Comparison of ENCODE assay signal across 7 mouse cellular contexts in the genomic region with DNA sequence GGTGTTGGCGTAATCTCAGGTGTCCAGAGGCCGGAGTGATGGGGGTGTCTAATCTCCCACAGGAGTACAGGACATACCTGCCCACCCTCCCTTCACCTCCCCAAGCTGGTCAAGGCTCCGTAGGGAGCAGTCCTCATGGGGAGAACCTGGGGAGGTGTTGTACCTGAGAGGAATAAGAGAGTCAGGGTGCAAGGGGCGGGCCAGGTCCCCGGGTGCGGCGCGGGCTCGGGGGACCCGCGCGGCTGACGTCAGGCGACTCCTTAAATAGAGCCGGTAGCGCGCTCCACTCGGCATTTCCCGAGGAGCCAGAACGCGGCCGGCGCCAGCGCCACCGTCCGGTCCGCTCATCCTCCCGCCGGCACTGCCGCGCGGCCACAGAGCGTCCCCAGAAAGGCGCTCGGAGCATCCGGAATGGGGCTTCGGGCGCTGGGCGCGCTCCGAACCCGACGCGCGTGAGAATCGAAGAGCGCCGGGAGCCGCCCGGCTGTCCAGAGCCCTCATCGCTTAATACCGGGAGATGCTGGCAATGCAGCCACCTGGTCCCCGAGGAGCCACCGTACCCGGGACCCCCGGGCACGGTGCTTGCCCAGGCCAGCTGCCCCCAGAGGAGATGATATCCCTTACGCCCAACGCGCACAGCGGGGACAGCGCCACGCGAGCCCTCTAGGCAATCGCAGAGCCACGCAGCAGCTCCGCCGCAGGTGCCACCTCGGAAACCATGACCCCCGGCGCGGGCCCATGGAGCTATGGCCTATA. TPM values are rescaled to one million over a fixed set of nuclear protein-coding genes. Genes with fewer than 3 reads are reported as not detected.
DNase-seq lines count a peak whose midpoint lies in the region; ATAC-seq and TF ChIP-seq lines count a peak whose summit lies in the region.

No protein-coding gene starts in this region.

- no peak for TF ChIP-seq CTCF in liver, postnatal 0 days (IDR thresholded peaks at IDR 0.05; ENCODE audit: low read depth)

- H3K4me2 ChIP-seq in liver, postnatal 0 days (ENCODE audit: low read depth, low read length): no peak overlapping the region
- peak overlapping the region; percentile 76 for H3K4me2 ChIP-seq in hindbrain, embryonic 14.5 days (replicated peaks)
- peak overlapping the region; percentile 36 for H3K4me2 ChIP-seq in stomach, embryonic 14.5 days (replicated peaks; ENCODE audit: low read depth, low read length)

- no peaks in the 10 kb centered on the region for H3K36me3 ChIP-seq in liver, postnatal 0 days (replicated peaks; ENCODE audit: insufficient read depth, low read length)
- H3K36me3 ChIP-seq in hindbrain, embryonic 14.5 days (replicated peaks; ENCODE audit: control insufficient read depth, insufficient read depth): no peaks in the 10 kb centered on the region
- H3K36me3 ChIP-seq in stomach, embryonic 14.5 days (ENCODE audit: control insufficient read depth, insufficient read depth, low read length): no peaks in the 10 kb centered on the region

- H3K27ac ChIP-seq in liver, postnatal 0 days (ENCODE audit: low read depth): no peak overlapping the region
- H3K27ac ChIP-seq in hindbrain, embryonic 14.5 days: no peak overlapping the region
- H3K27ac ChIP-seq in stomach, embryonic 14.5 days (ENCODE audit: low read length): no peak overlapping the region

- no peaks in the 10 kb centered on the region for H3K9me3 ChIP-seq in liver, postnatal 0 days (ENCODE audit: low read length)
- no peaks in the 10 kb centered on the region for H3K9me3 ChIP-seq in hindbrain, embryonic 14.5 days (ENCODE audit: control insufficient read depth, low read length)
- no peaks in the 10 kb centered on the region for H3K9me3 ChIP-seq in stomach, embryonic 14.5 days (ENCODE audit: control insufficient read depth, low read depth, low read length)

- DNase-seq in liver: peak; percentile 4
- no peak for DNase-seq in liver, postnatal 0 days
- peak; percentile 33 for DNase-seq in embryo, embryonic 9.5 days (ENCODE audit: extremely low spot score)
- DNase-seq in hindbrain, embryonic 14.5 days (ENCODE audit: low spot score): peak; percentile 65
- no peak for DNase-seq in gastrocnemius, adult 18-20 months (ENCODE audit: low spot score)

- peaks cover 28% of the 10 kb centered on the region for H3K27me3 ChIP-seq in liver, postnatal 0 days (ENCODE audit: insufficient read depth, low read length)
- H3K27me3 ChIP-seq in hindbrain, embryonic 14.5 days (ENCODE audit: control insufficient read depth, insufficient read depth, low read length): peaks cover 52% of the 10 kb centered on the region
- H3K27me3 ChIP-seq in stomach, embryonic 14.5 days (ENCODE audit: control insufficient read depth, insufficient read depth, low read length): peaks cover 26% of the 10 kb centered on the region

- no peak for ATAC-seq in liver, postnatal 0 days
- ATAC-seq in hindbrain, embryonic 14.5 days (ENCODE audit: low FRiP score): peak; percentile 52
- ATAC-seq in megakaryocyte progenitor cell, adult 5-6 weeks (replicated peaks; ENCODE audit: poor library complexity): peak; percentile 40; the same call in 1 of the 2 replicates
- 0 out of 2 replicates have a peak, but pooled peaks have one; percentile 48 for ATAC-seq in stomach, embryonic 14.5 days (ENCODE audit: insufficient number of reproducible peaks, insufficient read depth, low FRiP score, low read depth)

- TF ChIP-seq EP300 in liver, postnatal 0 days (IDR thresholded peaks at IDR 0.05; ENCODE audit: low read depth): no peak

- H3K4me3 ChIP-seq in liver, postnatal 0 days (ENCODE audit: low read depth, low read length): no peak overlapping the region
- H3K4me3 ChIP-seq in hindbrain, embryonic 14.5 days (replicated peaks; ENCODE audit: low read length): peak overlapping the region; percentile 46
- H3K4me3 ChIP-seq in stomach, embryonic 14.5 days (ENCODE audit: low read depth, low read length): peak overlapping the region; percentile 22

- H3K4me1 ChIP-seq in liver, postnatal 0 days (ENCODE audit: insufficient read depth): no peaks in the 10 kb centered on the region
- H3K4me1 ChIP-seq in hindbrain, embryonic 14.5 days (replicated peaks; ENCODE audit: control insufficient read depth, insufficient read depth, low read length): peaks cover 9% of the 10 kb centered on the region
- no peaks in the 10 kb centered on the region for H3K4me1 ChIP-seq in stomach, embryonic 14.5 days (ENCODE audit: control insufficient read depth, insufficient read depth, low read length)

- WGBS in liver, postnatal 0 days (ENCODE audit: insufficient replicate concordance): 4% methylated on average over 58 of the region's 72 CpGs
- 2% methylated on average over 72 of the region's 72 CpGs for WGBS in hindbrain, embryonic 14.5 days
- 2% methylated on average over 69 of the region's 72 CpGs for WGBS in stomach, embryonic 14.5 days

- H3K9ac ChIP-seq in liver, postnatal 0 days (replicated peaks): no peak overlapping the region
- H3K9ac ChIP-seq in hindbrain, embryonic 14.5 days: peak overlapping the region; percentile 49
- no peak overlapping the region for H3K9ac ChIP-seq in stomach, embryonic 14.5 days (replicated peaks; ENCODE audit: low read depth, low read length)

RNA-seq across cellular contexts. Expression of gene Hs3st2, which starts 0.5 kb away (rescaled TPM):
- polyA plus RNA-seq in liver, postnatal 0 days (2015; fragmentation: Nextera tagmentation; extraction: Ambion mirVana): not detected in 2 replicates
- 17.6 and 20.1 TPM in 2 replicates for polyA plus RNA-seq in hindbrain, embryonic 14.5 days (2014; fragmentation: Nextera tagmentation; extraction: Ambion mirVana)
- total RNA-seq in megakaryocyte progenitor cell, adult 5-6 weeks (2015): not detected in 2 replicates
- total RNA-seq in megakaryocyte progenitor cell, adult 5-6 weeks (2017): not detected in 2 replicates
- 0.94 and 1.1 TPM in 2 replicates for polyA plus RNA-seq in stomach, embryonic 14.5 days (2014; fragmentation: Nextera tagmentation; extraction: Ambion mirVana)
- not detected for total RNA-seq in gastrocnemius, adult 18-20 months (2021)

Comparison
In these comparisons a context has a peak if more than half of its experiments do, and no peak if none do; other contexts are left out.
1. DNase-seq: peak in liver (single experiment), embryo, embryonic 9.5 days (single experiment) and hindbrain, embryonic 14.5 days (single experiment); none in liver, postnatal 0 days (single experiment) and gastrocnemius, adult 18-20 months (single experiment).